Mouse (Mus musculus) erythroid progenitor cell, adult 5-6 weeks (primary cell): Measurements from ENCODE around the gene Sel1l3. TPM values are rescaled to one million over a fixed set of nuclear protein-coding genes. Genes with fewer than 3 reads are reported as not detected.

Source experiments
- ATAC-seq: replicated peaks from 2 replicates; pipeline ENCODE4 v1.8.0; 2016; ENCODE audit warnings: moderate number of reproducible peaks, mild to moderate bottlenecking, moderate TSS enrichment, inconsistent platforms; ENCODE audit not compliant: poor library complexity, low FRiP score, severe bottlenecking
- total RNA-seq, 2 experiments: library from RNA; stranded (forward) in 1 of 2; stranded (reverse) in 1 of 2; fragments of 150-400 nt in 1 of 2; fragments of 186-747, 209-891 nt in 1 of 2; gene quantifications; 2 replicates each; pipeline versions ENCODE4 v1.2.3 to v1.2.4; 2015 to 2017; ENCODE audit warnings: low replicate concordance in 2 of 2

Sel1l3 gene
- total RNA-seq, 2 experiments from 2014 or later: not detected

DNA sequence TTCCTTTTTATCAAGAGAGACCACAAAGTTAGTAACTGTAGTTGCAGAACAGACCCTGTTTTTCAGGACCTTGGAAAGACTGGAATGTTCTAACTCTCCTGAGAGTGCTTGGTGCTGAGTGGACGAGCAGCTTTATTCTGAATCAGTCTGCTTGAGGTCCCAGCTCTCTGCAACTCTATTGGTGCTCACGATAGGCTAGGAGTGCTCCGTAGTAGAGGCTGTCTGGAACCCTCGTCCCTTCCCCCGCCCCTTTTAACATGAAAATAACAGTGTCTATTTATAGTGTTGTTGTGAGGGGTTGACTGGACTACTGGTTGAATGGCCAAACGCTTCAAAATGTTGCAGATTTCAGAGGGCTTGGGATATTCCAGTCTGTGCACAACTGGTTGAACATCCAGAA is 37.0 kb downstream of the Sel1l3 start:
- no peak for ATAC-seq

- ATAC-seq: no peak
Measured at GRCm38 (mm10) chr5:53176075-53176474, 37.7 kb downstream of the Sel1l3 start.

DNA sequence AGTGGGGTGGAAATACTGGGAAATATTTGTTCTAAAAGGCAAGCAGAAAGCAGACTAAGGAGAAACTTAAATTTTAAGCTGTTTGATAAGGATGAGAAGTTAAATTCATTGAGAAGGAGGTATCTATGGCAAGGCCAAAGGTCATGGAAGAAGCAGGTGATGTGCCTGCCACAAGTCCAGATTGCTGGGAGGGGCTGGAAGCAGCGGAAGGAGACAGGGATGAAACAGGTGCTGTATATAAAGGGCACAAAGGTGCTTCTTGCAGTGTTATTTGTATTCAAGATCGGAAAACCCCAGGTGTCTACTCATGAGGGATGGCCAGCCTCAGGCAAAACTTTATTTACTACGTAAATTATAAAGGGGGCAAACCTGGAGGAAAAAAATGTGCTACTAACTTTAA is 38.5 kb downstream of the Sel1l3 start:
- ATAC-seq: no peak

GRCm38 (mm10) chr5:53174461-53174860 is 39.3 kb downstream of the Sel1l3 start:
- no peak for ATAC-seq

DNA sequence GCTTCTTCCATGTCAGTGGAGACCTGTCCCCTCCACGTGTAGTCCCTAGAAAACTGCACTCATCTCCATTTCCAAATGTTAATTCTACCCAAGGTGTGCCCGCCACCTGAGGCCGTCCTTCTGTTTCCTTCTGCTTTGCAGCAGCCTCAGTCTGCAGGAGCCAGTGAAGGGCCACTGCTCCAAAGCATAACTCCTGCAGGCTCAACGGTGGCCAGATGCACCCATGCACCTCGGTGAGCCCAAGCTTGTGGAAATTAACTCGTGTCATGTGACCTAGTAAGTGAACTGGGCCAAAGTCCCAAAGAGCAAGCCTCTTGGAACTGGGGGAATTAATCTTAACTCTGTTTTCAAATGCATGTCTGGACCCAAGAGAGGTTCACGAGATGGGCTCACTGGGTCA is 40.8 kb downstream of the Sel1l3 start:
- ATAC-seq: no peak

- ATAC-seq: no peak
Measured at GRCm38 (mm10) chr5:53172256-53172636, 41.5 kb downstream of the Sel1l3 start.

DNA sequence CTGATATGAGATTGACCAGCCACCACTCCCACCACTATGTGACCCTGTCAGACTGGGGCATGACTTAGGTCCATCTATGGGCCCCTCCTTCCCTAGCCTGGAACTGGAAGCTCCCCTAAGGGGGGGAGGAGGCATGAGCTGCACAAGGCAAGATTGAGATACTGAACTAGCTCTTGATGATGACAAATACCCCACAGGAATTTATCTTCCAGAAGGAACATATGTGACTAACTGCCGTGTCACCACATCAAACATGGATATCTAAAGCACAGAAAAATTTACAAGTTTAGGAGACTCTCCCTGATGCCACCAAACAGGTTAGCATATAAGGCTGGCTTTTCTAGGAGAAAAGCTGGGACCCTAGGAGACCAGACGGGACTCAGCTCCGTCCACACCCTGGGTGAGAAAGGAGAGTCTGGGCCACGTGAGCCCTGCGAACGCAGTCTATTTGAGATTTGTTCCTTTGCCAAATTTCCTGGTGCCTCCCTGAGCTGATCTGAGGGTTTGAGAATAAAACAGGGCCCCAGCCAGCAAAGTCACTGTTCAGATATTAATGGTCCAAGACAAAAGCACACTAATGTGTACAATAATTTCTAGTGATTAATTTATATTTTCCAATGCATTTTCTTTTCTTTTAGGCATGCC is 42.0 kb downstream of the Sel1l3 start:
- no peak for ATAC-seq

DNA sequence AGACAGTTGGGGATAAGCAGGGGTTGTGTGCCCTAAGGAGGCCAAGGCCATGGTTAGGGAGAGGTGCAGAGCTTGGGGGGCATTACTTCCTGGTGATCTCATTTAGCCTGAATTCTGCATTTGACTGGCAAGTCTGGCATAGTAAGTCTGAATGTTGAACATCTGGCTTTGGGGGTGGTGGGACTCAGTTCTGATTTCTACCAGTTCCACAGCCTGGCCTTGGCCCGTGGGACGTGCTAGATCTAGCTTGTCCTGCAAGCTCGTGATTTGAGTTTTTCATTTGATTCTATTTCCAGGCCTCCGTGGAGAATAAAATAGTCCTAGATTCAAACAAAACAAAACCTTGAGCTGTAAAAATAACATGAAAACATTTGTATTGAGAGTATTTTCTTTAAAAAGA is 46.2 kb downstream of the Sel1l3 start:
- no peak for ATAC-seq

DNA sequence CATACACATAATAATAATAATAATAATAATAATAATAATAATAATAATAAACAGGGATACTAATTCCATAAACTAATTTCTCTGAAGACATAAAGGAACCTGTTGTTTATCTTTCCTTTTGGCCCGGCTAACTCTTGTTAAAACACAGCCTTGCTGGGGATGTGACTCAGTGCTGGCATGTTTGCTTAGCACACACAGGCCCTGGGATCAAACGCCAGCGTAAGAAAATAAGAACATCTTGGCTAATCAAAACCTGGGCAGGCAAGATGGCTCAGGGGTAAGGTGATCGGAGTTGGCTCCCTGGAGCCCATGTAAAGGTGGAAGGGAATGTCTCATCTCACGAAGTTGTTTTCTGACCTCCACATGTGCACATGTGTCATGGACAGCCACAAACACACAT is 48.1 kb downstream of the Sel1l3 start:
- no peak for ATAC-seq

DNA sequence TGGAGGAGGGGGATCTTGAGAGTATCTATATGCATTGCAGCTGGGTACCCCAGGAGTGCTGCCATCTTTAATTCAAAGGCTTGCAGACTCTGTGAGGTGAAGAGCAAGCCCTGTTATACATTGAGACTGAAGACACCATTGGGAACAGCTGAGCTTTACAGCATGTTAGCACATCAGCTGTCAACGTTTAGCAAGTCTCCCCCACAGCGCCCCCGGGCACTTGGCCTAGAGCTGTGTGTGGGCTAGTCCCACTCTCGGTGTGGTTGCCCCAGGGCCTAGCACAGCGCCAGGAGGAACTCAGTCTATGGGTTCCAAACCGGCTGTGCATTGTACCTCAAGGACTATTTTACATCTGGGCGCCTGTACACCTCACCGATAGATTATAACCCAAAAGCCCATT is 51.3 kb downstream of the Sel1l3 start:
- ATAC-seq: no peak

- no peak for ATAC-seq
Measured at GRCm38 (mm10) chr5:53161506-53162186, 52.1 kb downstream of the Sel1l3 start.

GRCm38 (mm10) chr5:53160207-53160606 is 53.5 kb downstream of the Sel1l3 start:
- no peak for ATAC-seq

DNA sequence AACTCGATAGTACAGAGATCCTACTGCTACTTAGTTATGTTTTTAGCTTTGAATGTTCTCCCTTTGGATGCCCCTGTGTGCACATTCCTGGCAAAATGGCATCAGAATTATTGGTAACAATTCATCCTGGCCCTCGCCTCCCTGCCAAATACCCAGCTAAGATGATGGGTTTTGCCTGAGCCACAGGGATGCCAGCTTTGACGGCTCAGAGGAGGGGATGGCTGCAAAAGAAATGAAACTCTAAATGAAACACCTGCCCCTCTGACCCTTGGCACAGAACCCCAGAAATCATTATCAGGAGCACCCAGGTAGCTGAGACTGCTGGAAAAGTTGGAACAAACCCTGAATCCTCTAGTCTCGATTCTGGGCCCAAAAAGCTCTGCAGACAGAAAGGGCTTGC is 54.1 kb downstream of the Sel1l3 start:
- ATAC-seq: no peak

GRCm38 (mm10) chr5:53159166-53159565 is 54.6 kb downstream of the Sel1l3 start:
- no peak for ATAC-seq

DNA sequence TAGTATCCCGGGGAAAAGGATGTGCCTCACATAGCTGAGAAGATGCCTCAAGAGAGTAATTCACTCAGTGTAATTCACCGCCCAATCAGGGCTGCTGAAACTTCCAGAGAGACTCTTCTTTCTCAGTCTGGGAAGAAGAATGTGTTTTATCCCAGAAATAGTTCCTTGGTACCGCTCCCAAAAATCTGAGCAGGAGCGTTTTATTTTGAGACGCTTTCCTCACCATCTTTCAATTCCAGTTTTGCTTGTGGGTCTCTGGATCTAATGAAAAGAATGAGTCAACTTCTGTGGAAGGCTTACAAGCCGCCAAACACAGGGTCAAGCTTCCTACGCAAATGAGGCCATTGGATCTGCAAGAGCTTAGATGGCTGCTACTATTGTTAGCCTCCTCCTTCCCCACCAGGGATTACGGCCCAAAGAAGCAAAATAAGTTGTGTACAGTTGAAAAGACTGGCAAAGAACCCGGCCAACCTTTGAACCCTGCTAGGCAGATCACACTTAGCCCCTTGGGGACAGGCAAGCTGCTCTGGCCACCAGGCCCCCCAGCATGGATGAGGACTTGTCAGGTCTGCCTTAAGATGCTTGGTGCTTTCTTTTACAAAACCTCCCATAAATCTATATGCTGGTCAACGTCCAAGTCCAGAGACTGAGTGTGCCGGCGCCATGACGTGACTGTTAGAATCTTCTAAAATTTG is 57.6 kb downstream of the Sel1l3 start:
- ATAC-seq: no peak

DNA sequence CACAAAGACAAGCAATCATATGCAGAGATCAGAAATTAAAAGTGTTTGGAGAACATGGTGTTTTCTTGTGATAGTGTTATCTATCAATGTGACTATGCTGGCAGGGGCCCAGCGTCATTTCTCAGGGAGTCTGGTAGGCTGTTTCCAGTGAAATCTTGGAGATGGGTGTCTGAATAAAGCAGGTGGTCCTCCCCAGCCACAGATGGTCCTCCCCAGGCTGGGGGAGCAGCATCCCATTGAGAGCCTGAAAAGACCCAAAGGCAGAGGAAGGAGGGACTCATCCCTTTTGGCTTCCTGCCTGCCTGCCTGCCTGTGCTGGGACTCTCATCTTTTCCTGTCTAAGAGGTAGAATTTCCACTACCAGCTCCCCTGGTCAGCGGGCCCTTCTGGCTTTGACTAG is 59.2 kb downstream of the Sel1l3 start:
- ATAC-seq: no peak

DNA sequence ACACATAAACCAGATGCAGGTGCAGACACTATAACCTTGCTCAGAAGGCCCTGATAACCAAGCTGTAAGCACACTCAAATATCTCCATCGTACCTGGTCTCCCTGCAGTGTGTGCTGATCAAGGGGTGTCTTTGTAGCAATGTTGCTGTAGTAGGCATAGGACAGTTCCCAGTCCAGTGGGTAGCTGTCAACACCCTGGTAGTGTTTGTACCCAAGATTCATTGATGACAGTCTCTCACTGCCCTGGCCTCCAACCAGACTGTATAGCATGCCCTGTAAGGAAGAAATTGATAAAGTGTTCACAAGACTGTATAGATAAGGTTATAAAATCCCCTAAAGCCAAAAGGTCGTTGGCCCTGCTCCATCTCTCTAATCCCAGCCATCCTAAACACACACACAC is 59.6 kb downstream of the Sel1l3 start:
- ATAC-seq: no peak

DNA sequence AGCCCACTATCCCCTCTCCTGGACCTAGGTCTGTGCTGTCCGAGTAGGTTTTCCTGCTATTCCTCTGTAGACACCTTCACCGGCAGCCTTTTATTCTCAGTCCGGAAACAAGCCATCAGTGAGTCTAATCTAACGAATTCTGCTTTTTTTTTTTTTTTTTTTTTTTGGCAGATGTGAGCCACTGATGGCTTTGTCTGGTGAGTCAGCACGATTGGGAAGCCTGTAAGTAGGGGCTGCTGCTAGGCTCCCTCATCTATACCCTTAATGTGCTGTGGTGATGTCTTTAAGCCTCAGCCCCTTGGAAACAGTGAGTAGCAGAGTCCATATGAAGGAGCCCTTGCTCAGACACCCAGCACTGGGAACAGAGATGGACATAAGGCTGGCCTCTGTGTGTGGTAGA is 60.6 kb downstream of the Sel1l3 start:
- ATAC-seq: no peak

DNA sequence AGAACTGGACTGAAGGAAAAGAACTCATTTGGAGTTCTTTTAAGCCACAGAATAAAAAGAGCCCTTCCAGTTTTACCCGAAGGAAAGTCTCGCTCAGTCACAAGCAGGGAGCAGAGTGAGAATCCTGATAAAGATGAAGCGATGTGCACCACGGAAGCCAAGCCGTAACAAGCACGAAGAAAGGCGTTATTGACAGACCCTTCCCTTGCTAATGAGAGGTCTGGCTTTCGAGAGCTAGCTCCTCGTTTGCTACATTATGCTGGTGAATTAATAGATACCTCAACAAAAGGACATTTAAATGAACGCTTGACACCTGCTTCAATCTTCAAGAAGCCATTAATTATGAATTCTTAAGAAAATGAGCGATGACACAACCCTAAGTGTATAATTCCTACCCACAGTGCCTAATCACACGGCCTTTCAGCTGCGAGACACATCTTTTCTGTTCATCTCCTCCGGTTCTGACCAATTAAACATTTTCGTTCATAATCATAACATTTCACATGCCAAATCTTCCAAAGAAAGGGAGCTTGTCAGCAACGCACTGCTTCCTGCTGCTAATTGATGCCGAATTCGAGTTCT is 62.3 kb downstream of the Sel1l3 start:
- no peak for ATAC-seq

DNA sequence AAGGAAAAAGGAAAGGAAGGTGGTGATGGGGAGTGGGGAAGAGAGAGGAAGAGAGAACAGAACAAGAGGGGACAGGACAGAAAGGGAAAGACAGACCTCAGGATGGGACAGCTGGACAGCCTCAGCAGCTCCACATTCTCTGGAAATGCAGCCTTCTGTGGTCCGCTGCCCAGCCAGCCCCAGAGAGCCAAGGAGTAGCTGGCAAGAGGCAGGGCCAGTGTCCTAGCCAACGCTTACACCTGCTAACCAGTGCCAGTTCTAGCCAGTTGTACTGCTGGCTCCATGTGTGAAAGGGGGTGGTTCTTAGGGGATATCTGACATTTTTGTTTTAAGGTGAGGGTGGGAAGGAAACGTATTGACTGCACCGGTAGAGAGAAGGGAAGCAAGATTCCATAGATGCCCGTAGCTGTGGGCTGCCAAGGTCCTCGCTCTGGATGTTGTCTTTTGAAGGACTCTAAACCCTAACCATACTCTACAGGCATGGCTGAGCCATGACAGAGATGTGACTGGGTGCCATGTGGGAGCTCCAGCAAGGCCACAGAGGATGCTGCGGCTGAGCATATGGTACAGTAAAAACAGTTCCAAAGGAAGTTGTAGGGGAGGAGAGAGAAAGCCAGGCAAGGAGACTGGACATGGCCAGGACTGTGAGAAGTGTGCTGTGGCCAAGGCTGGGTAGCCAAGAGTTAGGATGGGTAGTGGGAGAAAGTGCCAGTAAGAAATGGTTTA is 64.6 kb downstream of the Sel1l3 start:
- ATAC-seq: no peak
